Mouse (Mus musculus): ENCODE data around the gene Shisal2a. TPM values are rescaled to one million over a fixed set of nuclear protein-coding genes. Genes with fewer than 3 reads are reported as not detected.
A peak's percentile ranks its signal among the peaks of the same experiment; 100 is the strongest.

Gene Shisal2a
- polyA plus RNA-seq, 1 experiment from 2014 or later = 1.2 TPM

GRCm38 (mm10) chr4:108336765-108337164 is 46.4 kb downstream of the Shisal2a start:
- no peak overlapping the region for H3K27ac ChIP-seq (ENCODE audit: low read length)
- H3K9me3 ChIP-seq (replicated peaks; ENCODE audit: control insufficient read depth, low read length) = no peaks in the 10 kb centered on the region
- no peak overlapping the region for H3K4me3 ChIP-seq (replicated peaks; ENCODE audit: low read length)
- no peak overlapping the region for H3K4me2 ChIP-seq (ENCODE audit: low read depth, low read length)
- no peak for ATAC-seq (ENCODE audit: insufficient read depth, low FRiP score)
- whole genome bisulfite sequencing = 78% methylated on average over 2 of the region's 2 CpGs
- peaks cover 15% of the 10 kb centered on the region for H3K4me1 ChIP-seq (ENCODE audit: control insufficient read depth, insufficient read depth, low read length)
- H3K9ac ChIP-seq (ENCODE audit: low read length) = no peak overlapping the region
- H3K36me3 ChIP-seq (ENCODE audit: control insufficient read depth, insufficient read depth, low read length) = peaks cover 3% of the 10 kb centered on the region; the same call in 1 of the 2 replicates
- no peaks in the 10 kb centered on the region for H3K27me3 ChIP-seq (ENCODE audit: control insufficient read depth, insufficient read depth, low read length)

- H3K27me3 ChIP-seq (ENCODE audit: control insufficient read depth, insufficient read depth, low read length) = no peaks in the 10 kb centered on the region
- peaks cover 3% of the 10 kb centered on the region; the same call in 1 of the 2 replicates for H3K36me3 ChIP-seq (ENCODE audit: control insufficient read depth, insufficient read depth, low read length)
- no peaks in the 10 kb centered on the region for H3K9me3 ChIP-seq (replicated peaks; ENCODE audit: control insufficient read depth, low read length)
- H3K9ac ChIP-seq (ENCODE audit: low read length) = no peak overlapping the region
- no peak overlapping the region for H3K4me3 ChIP-seq (replicated peaks; ENCODE audit: low read length)
- 84% methylated on average over 6 of the region's 6 CpGs for WGBS
- H3K4me1 ChIP-seq (ENCODE audit: control insufficient read depth, insufficient read depth, low read length) = peaks cover 15% of the 10 kb centered on the region
- no peak for ATAC-seq (ENCODE audit: insufficient read depth, low FRiP score)
- H3K4me2 ChIP-seq (ENCODE audit: low read depth, low read length) = no peak overlapping the region
- H3K27ac ChIP-seq (ENCODE audit: low read length) = no peak overlapping the region
These were observed 47.7 kb downstream of the Shisal2a start for GRCm38 (mm10) chr4:108335413-108335812.

- ATAC-seq (ENCODE audit: insufficient read depth, low FRiP score) = no peak
- H3K36me3 ChIP-seq (ENCODE audit: control insufficient read depth, insufficient read depth, low read length) = peaks cover 3% of the 10 kb centered on the region; the same call in 1 of the 2 replicates
- H3K27me3 ChIP-seq (ENCODE audit: control insufficient read depth, insufficient read depth, low read length) = no peaks in the 10 kb centered on the region
- H3K27ac ChIP-seq (ENCODE audit: low read length) = no peak overlapping the region
- H3K9me3 ChIP-seq (replicated peaks; ENCODE audit: control insufficient read depth, low read length) = no peaks in the 10 kb centered on the region
- H3K4me3 ChIP-seq (replicated peaks; ENCODE audit: low read length) = no peak overlapping the region
- no peak overlapping the region for H3K4me2 ChIP-seq (ENCODE audit: low read depth, low read length)
- peaks cover 4% of the 10 kb centered on the region; the same call in 1 of the 2 replicates for H3K4me1 ChIP-seq (ENCODE audit: control insufficient read depth, insufficient read depth, low read length)
- 77% methylated on average over 9 of the region's 9 CpGs for WGBS
- H3K9ac ChIP-seq (ENCODE audit: low read length) = no peak overlapping the region
These were observed 51.1 kb downstream of the Shisal2a start for GRCm38 (mm10) chr4:108332041-108332440.

- H3K27me3 ChIP-seq (ENCODE audit: control insufficient read depth, insufficient read depth, low read length) = no peaks in the 10 kb centered on the region
- peaks cover 3% of the 10 kb centered on the region; the same call in 1 of the 2 replicates for H3K36me3 ChIP-seq (ENCODE audit: control insufficient read depth, insufficient read depth, low read length)
- no peak overlapping the region for H3K4me3 ChIP-seq (replicated peaks; ENCODE audit: low read length)
- WGBS = 90% methylated on average over 6 of the region's 6 CpGs
- H3K27ac ChIP-seq (ENCODE audit: low read length) = no peak overlapping the region
- ATAC-seq (ENCODE audit: insufficient read depth, low FRiP score) = no peak
- H3K4me1 ChIP-seq (ENCODE audit: control insufficient read depth, insufficient read depth, low read length) = peaks cover 5% of the 10 kb centered on the region; the same call in 1 of the 2 replicates
- H3K9ac ChIP-seq (ENCODE audit: low read length) = no peak overlapping the region
- no peaks in the 10 kb centered on the region for H3K9me3 ChIP-seq (replicated peaks; ENCODE audit: control insufficient read depth, low read length)
- H3K4me2 ChIP-seq (ENCODE audit: low read depth, low read length) = no peak overlapping the region
These were observed 53.3 kb downstream of the Shisal2a start for GRCm38 (mm10) chr4:108329840-108330239.

- H3K27me3 ChIP-seq (ENCODE audit: control insufficient read depth, insufficient read depth, low read length) = no peaks in the 10 kb centered on the region
- H3K36me3 ChIP-seq (ENCODE audit: control insufficient read depth, insufficient read depth, low read length) = no peaks in the 10 kb centered on the region
- H3K4me2 ChIP-seq (ENCODE audit: low read depth, low read length) = peak within 1 kb of the TSS; percentile 66
- H3K4me3 ChIP-seq (replicated peaks; ENCODE audit: low read length) = peak within 1 kb of the TSS; percentile 64
- peak within 1 kb of the TSS; percentile 96 for H3K27ac ChIP-seq (ENCODE audit: low read length)
- WGBS = under 1% methylated on average over 45 of the region's 45 CpGs
- peaks cover 5% of the 10 kb centered on the region; the same call in 1 of the 2 replicates for H3K4me1 ChIP-seq (ENCODE audit: control insufficient read depth, insufficient read depth, low read length)
- peak; percentile 95 for ATAC-seq (ENCODE audit: insufficient read depth, low FRiP score)
- peak within 1 kb of the TSS; percentile 80 for H3K9ac ChIP-seq (ENCODE audit: low read length)
- no peaks in the 10 kb centered on the region for H3K9me3 ChIP-seq (replicated peaks; ENCODE audit: control insufficient read depth, low read length)
These were observed 55.2 kb downstream of the Shisal2a start, which contains the start of gene Coa7 for GRCm38 (mm10) chr4:108327730-108328484. Coa7 (plus strand) TSS chr4:108328140.

GRCm38 (mm10) chr4:108327071-108327579 is 56.0 kb downstream of the Shisal2a start:
- no peak for ATAC-seq (ENCODE audit: insufficient read depth, low FRiP score)
- no peaks in the 10 kb centered on the region for H3K36me3 ChIP-seq (ENCODE audit: control insufficient read depth, insufficient read depth, low read length)
- H3K4me1 ChIP-seq (ENCODE audit: control insufficient read depth, insufficient read depth, low read length) = peaks cover 5% of the 10 kb centered on the region; the same call in 1 of the 2 replicates
- peak overlapping the region; percentile 62 for H3K4me2 ChIP-seq (ENCODE audit: low read depth, low read length)
- peak overlapping the region; percentile 80 for H3K9ac ChIP-seq (ENCODE audit: low read length)
- H3K9me3 ChIP-seq (replicated peaks; ENCODE audit: control insufficient read depth, low read length) = no peaks in the 10 kb centered on the region
- peak overlapping the region; percentile 64 for H3K4me3 ChIP-seq (replicated peaks; ENCODE audit: low read length)
- WGBS = 37% methylated on average over 6 of the region's 6 CpGs
- peak overlapping the region; percentile 96 for H3K27ac ChIP-seq (ENCODE audit: low read length)
- no peaks in the 10 kb centered on the region for H3K27me3 ChIP-seq (ENCODE audit: control insufficient read depth, insufficient read depth, low read length)

- H3K9ac ChIP-seq (ENCODE audit: low read length) = no peak overlapping the region
- no peak overlapping the region for H3K4me3 ChIP-seq (replicated peaks; ENCODE audit: low read length)
- H3K36me3 ChIP-seq (ENCODE audit: control insufficient read depth, insufficient read depth, low read length) = no peaks in the 10 kb centered on the region
- no peak for ATAC-seq (ENCODE audit: insufficient read depth, low FRiP score)
- H3K4me2 ChIP-seq (ENCODE audit: low read depth, low read length) = no peak overlapping the region
- no peaks in the 10 kb centered on the region for H3K9me3 ChIP-seq (replicated peaks; ENCODE audit: control insufficient read depth, low read length)
- 73% methylated on average over 5 of the region's 5 CpGs for WGBS
- no peaks in the 10 kb centered on the region for H3K27me3 ChIP-seq (ENCODE audit: control insufficient read depth, insufficient read depth, low read length)
- peaks cover 5% of the 10 kb centered on the region; the same call in 1 of the 2 replicates for H3K4me1 ChIP-seq (ENCODE audit: control insufficient read depth, insufficient read depth, low read length)
- H3K27ac ChIP-seq (ENCODE audit: low read length) = no peak overlapping the region
These were observed 59.6 kb downstream of the Shisal2a start for GRCm38 (mm10) chr4:108323588-108323987.

- Histone ChIP-seq H3K4me3 (replicated peaks; ENCODE audit: low read length) (no peak overlapping the region), H3K9ac (ENCODE audit: low read length) (no peak overlapping the region), H3K9me3 (replicated peaks; ENCODE audit: control insufficient read depth, low read length) (no peaks in the 10 kb centered on the region), H3K36me3 (ENCODE audit: control insufficient read depth, insufficient read depth, low read length) (no peaks in the 10 kb centered on the region), H3K27ac (ENCODE audit: low read length) (no peak overlapping the region), H3K27me3 (ENCODE audit: control insufficient read depth, insufficient read depth, low read length) (no peaks in the 10 kb centered on the region), H3K4me2 (ENCODE audit: low read depth, low read length) (no peak overlapping the region), H3K4me1 (ENCODE audit: control insufficient read depth, insufficient read depth, low read length) (no peaks in the 10 kb centered on the region)
- WGBS = 69% methylated on average over 7 of the region's 7 CpGs
- ATAC-seq (ENCODE audit: insufficient read depth, low FRiP score) = no peak
These were observed 62.3 kb downstream of the Shisal2a start for GRCm38 (mm10) chr4:108320627-108321380.

GRCm38 (mm10) chr4:108319747-108320146 is 63.4 kb downstream of the Shisal2a start:
- H3K27me3 ChIP-seq (ENCODE audit: control insufficient read depth, insufficient read depth, low read length) = no peaks in the 10 kb centered on the region
- ATAC-seq (ENCODE audit: insufficient read depth, low FRiP score) = no peak
- no peaks in the 10 kb centered on the region for H3K4me1 ChIP-seq (ENCODE audit: control insufficient read depth, insufficient read depth, low read length)
- no peak overlapping the region for H3K9ac ChIP-seq (ENCODE audit: low read length)
- 68% methylated on average over 6 of the region's 6 CpGs for WGBS
- H3K4me3 ChIP-seq (replicated peaks; ENCODE audit: low read length) = no peak overlapping the region
- no peak overlapping the region for H3K4me2 ChIP-seq (ENCODE audit: low read depth, low read length)
- no peaks in the 10 kb centered on the region for H3K9me3 ChIP-seq (replicated peaks; ENCODE audit: control insufficient read depth, low read length)
- no peak overlapping the region for H3K27ac ChIP-seq (ENCODE audit: low read length)
- no peaks in the 10 kb centered on the region for H3K36me3 ChIP-seq (ENCODE audit: control insufficient read depth, insufficient read depth, low read length)
